Mouse (Mus musculus) liver, postnatal 0 days (tissue): ENCODE results near the gene Olfr1411. TPM values are rescaled to one million over a fixed set of nuclear protein-coding genes. Genes with fewer than 3 reads are reported as not detected.
A peak's percentile ranks its signal among the peaks of the same experiment; 100 is the strongest.

ENCODE experiments used
- ATAC-seq: fragments of 200-750 bp; cut with Nextera tagmentation; 2 replicates; pipeline ENCODE4 v1.8.0; 2017; ENCODE audit warnings: mild to moderate bottlenecking, moderate library complexity
- DNase-seq: peaks from one replicate; pipeline ENCODE4 v3.0.0-alpha.2; 2016
- H3K27ac ChIP-seq: fragments of 300-500 bp; sonication (generic); 2 replicates; pipeline ENCODE4 v1.5.1; 2014; ENCODE audit warnings: antibody characterized with exemption, moderate library complexity, mild to moderate bottlenecking, low read depth
- H3K27me3 ChIP-seq: fragments of 300-500 bp; sonication (generic); 2 replicates; pipeline ENCODE4 v1.6.1; 2014; ENCODE audit warnings: low read length, control low read depth, mixed read lengths; ENCODE audit not compliant: insufficient read depth
- H3K36me3 ChIP-seq: fragments of 300-500 bp; sonication (generic); replicated peaks from 2 replicates; pipeline ENCODE4 v1.6.1; 2014; ENCODE audit warnings: mild to moderate bottlenecking, control low read depth, low read length, moderate library complexity, mixed read lengths; ENCODE audit not compliant: insufficient read depth
- H3K4me1 ChIP-seq: fragments of 300-500 bp; sonication (generic); 2 replicates; pipeline ENCODE4 v1.6.1; 2014; ENCODE audit warnings: antibody characterized with exemption, mild to moderate bottlenecking, control low read depth; ENCODE audit not compliant: insufficient read depth
- H3K4me2 ChIP-seq: fragments of 300-500 bp; sonication (generic); 2 replicates; pipeline ENCODE4 v1.6.1; 2014; ENCODE audit warnings: low read depth, mild to moderate bottlenecking, low read length, moderate library complexity, mixed read lengths
- H3K4me3 ChIP-seq: fragments of 300-500 bp; sonication (generic); 2 replicates; pipeline ENCODE4 v1.5.1; 2014; ENCODE audit warnings: low read depth, low read length
- H3K9ac ChIP-seq: fragments of 300-500 bp; sonication (generic); replicated peaks from 2 replicates; pipeline ENCODE4 v1.6.1; 2014; ENCODE audit warnings: mild to moderate bottlenecking, moderate library complexity
- H3K9me3 ChIP-seq: fragments of 300-500 bp; sonication (generic); 2 replicates; pipeline ENCODE4 v1.6.1; 2016; ENCODE audit warnings: mild to moderate bottlenecking, control low read depth, low read length, mixed read lengths
- CTCF ChIP-seq: sonication (generic); IDR thresholded peaks from 2 replicates; pipeline ENCODE4 v1.5.1; 2016; ENCODE audit warnings: antibody characterized with exemption, low read depth
- EP300 ChIP-seq: IDR thresholded peaks from 2 replicates; pipeline ENCODE4 v1.6.1; 2016; ENCODE audit warnings: antibody characterized with exemption, low read depth, mild to moderate bottlenecking
- WGBS: fragments of 180-500 bp; shearing (Covaris S2); extraction: QIAGEN DNeasy Blood & Tissue Kit; methylation state at CpG from one replicate; pipeline ENCODE4 v1.1.7; 2014; ENCODE audit not compliant: insufficient replicate concordance; 5-methylcytosine and 5-hydroxymethylcytosine counted together
- polyA plus RNA-seq: library from polyadenylated mRNA; unstranded; fragments of >200 nt; fragmentation: Nextera tagmentation; extraction: Ambion mirVana; gene quantifications from 2 replicates; pipeline ENCODE4 v1.2.1, GENCODE M21; 2015

Olfr1411 gene
- polyA plus RNA-seq, 1 experiment from 2014 or later: not detected

DNA sequence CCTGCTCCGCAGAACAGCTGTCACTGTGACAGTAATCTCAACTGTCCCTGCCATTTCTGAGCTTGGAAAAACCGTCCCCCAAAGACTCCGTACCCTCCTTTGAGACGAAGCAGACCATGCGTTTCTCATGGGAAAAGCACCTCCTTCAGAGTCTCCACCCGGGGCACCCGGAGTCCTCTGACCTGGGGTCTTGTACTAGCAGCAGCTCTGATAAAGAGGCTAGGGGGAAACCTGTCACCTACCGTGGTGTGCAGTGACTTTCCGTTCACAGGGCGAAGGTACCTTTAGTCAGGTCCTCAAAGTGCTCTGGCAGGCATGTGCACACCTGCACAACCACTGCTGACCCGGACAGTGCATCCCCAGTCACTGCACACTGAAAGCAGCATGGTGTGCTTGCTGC is 42.5 kb downstream of the Olfr1411 start:
- H3K4me1 ChIP-seq: peaks cover 14% of the 10 kb centered on the region
- no peak overlapping the region for H3K4me3 ChIP-seq
- no peak overlapping the region for H3K9ac ChIP-seq
- H3K4me2 ChIP-seq: no peak overlapping the region
- 92% methylated on average over 11 of the region's 11 CpGs for WGBS
- peaks cover 19% of the 10 kb centered on the region for H3K36me3 ChIP-seq
- ATAC-seq (no peak), DNase-seq (peak; percentile 8)
- no peak overlapping the region for H3K27ac ChIP-seq
- H3K27me3 ChIP-seq: no peaks in the 10 kb centered on the region
- TF ChIP-seq EP300: no peak
- TF ChIP-seq CTCF: no peak
- no peaks in the 10 kb centered on the region for H3K9me3 ChIP-seq

GRCm38 (mm10) chr1:92637501-92638172 is 43.4 kb downstream of the Olfr1411 start:
- DNase-seq (peak; percentile 9), ATAC-seq (no peak)
- WGBS: 80% methylated on average over 15 of the region's 15 CpGs
- Histone ChIP-seq H3K9ac (no peak overlapping the region), H3K9me3 (no peaks in the 10 kb centered on the region), H3K4me3 (no peak overlapping the region), H3K27me3 (no peaks in the 10 kb centered on the region), H3K27ac (no peak overlapping the region), H3K4me2 (no peak overlapping the region), H3K36me3 (peaks cover 19% of the 10 kb centered on the region), H3K4me1 (peaks cover 19% of the 10 kb centered on the region)
- TF ChIP-seq EP300: no peak
- TF ChIP-seq CTCF: no peak

- Histone ChIP-seq H3K27me3 (no peaks in the 10 kb centered on the region), H3K4me1 (peaks cover 19% of the 10 kb centered on the region), H3K4me3 (no peak overlapping the region), H3K4me2 (no peak overlapping the region), H3K27ac (no peak overlapping the region), H3K9ac (no peak overlapping the region), H3K36me3 (peaks cover 19% of the 10 kb centered on the region), H3K9me3 (no peaks in the 10 kb centered on the region)
- no peak for DNase-seq
- ATAC-seq: no peak
- TF ChIP-seq CTCF: no peak
- no peak for TF ChIP-seq EP300
- 82% methylated on average over 3 of the region's 3 CpGs for whole genome bisulfite sequencing
These were observed 44.0 kb downstream of the Olfr1411 start for GRCm38 (mm10) chr1:92638181-92638580.

GRCm38 (mm10) chr1:92638736-92639135 is 44.5 kb downstream of the Olfr1411 start:
- Histone ChIP-seq H3K9me3 (no peaks in the 10 kb centered on the region), H3K4me3 (no peak overlapping the region), H3K27me3 (no peaks in the 10 kb centered on the region), H3K4me2 (no peak overlapping the region), H3K27ac (no peak overlapping the region), H3K36me3 (peaks cover 19% of the 10 kb centered on the region), H3K9ac (no peak overlapping the region), H3K4me1 (peaks cover 19% of the 10 kb centered on the region)
- no peak for ATAC-seq
- WGBS: 85% methylated on average over 4 of the region's 4 CpGs
- TF ChIP-seq CTCF: no peak
- DNase-seq: no peak

GRCm38 (mm10) chr1:92640393-92640792 is 46.2 kb downstream of the Olfr1411 start:
- Histone ChIP-seq H3K4me2 (peak overlapping the region; percentile 91), H3K9me3 (no peaks in the 10 kb centered on the region), H3K4me1 (peaks cover 19% of the 10 kb centered on the region), H3K4me3 (peak overlapping the region; percentile 73; the same call in 1 of the 2 replicates), H3K27me3 (no peaks in the 10 kb centered on the region), H3K9ac (peak overlapping the region; percentile 87), H3K27ac (0 out of 2 replicates have a peak overlapping the region, but pooled peaks have one; percentile 11), H3K36me3 (peaks cover 19% of the 10 kb centered on the region)
- DNase-seq: peak; percentile 11
- WGBS: 41% methylated on average over 6 of the region's 6 CpGs
- ATAC-seq: no peak
- no peak for TF ChIP-seq EP300

DNA sequence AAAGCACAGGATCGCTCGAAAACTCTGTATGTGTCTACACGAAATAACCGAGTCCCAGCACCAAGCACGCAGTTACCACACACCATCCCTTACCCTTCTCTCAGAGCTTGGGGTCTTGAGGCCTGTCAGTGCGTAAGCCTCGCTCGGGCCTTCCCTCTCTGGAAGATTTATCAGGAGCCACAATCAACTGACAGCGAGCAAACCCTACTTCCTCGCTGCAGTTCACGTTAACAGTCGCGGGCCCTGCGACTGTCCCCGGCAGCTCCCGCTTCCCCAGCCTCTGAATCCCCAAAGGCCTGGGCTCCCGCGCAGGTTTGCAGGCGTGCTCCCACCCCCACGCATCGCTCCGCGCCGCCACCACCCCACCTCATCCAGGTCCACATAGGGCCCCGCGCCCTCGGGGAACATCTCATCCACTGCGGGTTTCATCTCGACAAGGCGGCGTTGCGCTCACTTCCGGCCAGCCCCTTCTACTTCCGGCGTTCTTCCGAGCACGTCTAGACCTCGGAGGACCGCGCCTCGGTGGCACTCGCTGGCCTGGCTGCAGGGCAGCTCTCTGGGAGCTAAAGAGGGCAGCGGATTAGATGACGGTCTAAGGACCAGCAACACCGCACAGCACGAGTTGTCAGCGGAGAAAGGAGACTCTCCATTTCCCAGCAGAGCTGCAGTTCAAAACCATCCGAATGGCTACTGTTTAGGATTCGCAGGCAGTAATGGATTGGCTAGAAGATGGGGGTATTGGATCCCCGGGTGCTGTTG is 47.5 kb downstream of the Olfr1411 start, which contains the start of gene Cops9:
Gene Cops9, minus strand, starts transcription at position 472 of the 759 bp plus-strand sequence.
- H3K27me3 ChIP-seq: no peaks in the 10 kb centered on the region
- peak within 1 kb of the TSS; percentile 91 for H3K4me2 ChIP-seq
- DNase-seq: peak; percentile 92
- H3K9me3 ChIP-seq: no peaks in the 10 kb centered on the region
- H3K27ac ChIP-seq: peak within 1 kb of the TSS; percentile 72
- ATAC-seq: peak; percentile 95
- TF ChIP-seq CTCF (no peak), EP300 (no peak; the same call in 1 of the 2 replicates)
- H3K36me3 ChIP-seq: peaks cover 13% of the 10 kb centered on the region
- peak within 1 kb of the TSS; percentile 87 for H3K9ac ChIP-seq
- peaks cover 19% of the 10 kb centered on the region for H3K4me1 ChIP-seq
- WGBS: 2% methylated on average over 50 of the region's 50 CpGs
- peak within 1 kb of the TSS; percentile 73 for H3K4me3 ChIP-seq
